Mouse (Mus musculus) ES-Bruce4 (cell line): ENCODE measurements around the gene Gm20532. TPM values are rescaled to one million over a fixed set of nuclear protein-coding genes. Genes with fewer than 3 reads are reported as not detected.

ENCODE experiments used
- H3K27ac ChIP-seq: 2 replicates; pipeline ENCODE4 v1.5.1; 2012; ENCODE audit warnings: low read length, inconsistent platforms; ENCODE audit not compliant: insufficient read depth
- H3K27me3 ChIP-seq: 2 replicates; pipeline ENCODE4 v1.6.1; 2012; ENCODE audit warnings: mild to moderate bottlenecking, low read length, inconsistent platforms; ENCODE audit not compliant: control insufficient read depth, poor library complexity, insufficient read depth, severe bottlenecking
- H3K36me3 ChIP-seq: 2 replicates; pipeline ENCODE4 v1.6.1; 2012; ENCODE audit warnings: inconsistent platforms, mild to moderate bottlenecking, low read length, moderate library complexity; ENCODE audit not compliant: control insufficient read depth, poor library complexity, insufficient read depth, severe bottlenecking
- H3K4me1 ChIP-seq: one replicate; pipeline ENCODE4 v1.8.1; 2011; ENCODE audit warnings: low read length; ENCODE audit not compliant: control insufficient read depth, insufficient read depth
- H3K4me3 ChIP-seq: 2 replicates; pipeline ENCODE4 v1.5.1; 2011; ENCODE audit warnings: low read depth, mild to moderate bottlenecking, low read length
- H3K9ac ChIP-seq: 2 replicates; pipeline ENCODE4 v1.6.1; 2012; ENCODE audit warnings: low read depth, mild to moderate bottlenecking, inconsistent platforms; ENCODE audit not compliant: poor library complexity, severe bottlenecking
- H3K9me3 ChIP-seq: replicated peaks from 2 replicates; pipeline ENCODE4 v1.6.1; 2012; ENCODE audit warnings: mild to moderate bottlenecking, low read length, inconsistent platforms; ENCODE audit not compliant: control insufficient read depth, poor library complexity, insufficient read depth, severe bottlenecking
- CTCF ChIP-seq: IDR thresholded peaks from one replicate; pipeline ENCODE4 v1.8.1; 2011; ENCODE audit warnings: low read depth, low read length
- EP300 ChIP-seq: IDR thresholded peaks from 2 replicates; pipeline ENCODE4 v1.6.1; 2011; ENCODE audit warnings: low read depth, low read length; ENCODE audit not compliant: insufficient read depth
- POLR2A ChIP-seq: IDR thresholded peaks from one replicate; pipeline ENCODE4 v1.8.1; 2011; ENCODE audit warnings: low read length; ENCODE audit not compliant: insufficient read depth
- polyA plus RNA-seq: library from polyadenylated mRNA; stranded (reverse); fragments of >200 nt; gene quantifications from 2 replicates; pipeline ENCODE4 v1.2.4, GENCODE M21; 2011; ENCODE audit warnings: low read depth; ENCODE audit not compliant: missing spikeins, insufficient read depth, insufficient read length

Gm20532 gene
- polyA plus RNA-seq, 1 experiment: not detected

- no peaks in the 10 kb centered on the region for H3K9me3 ChIP-seq
- peaks cover 32% of the 10 kb centered on the region for H3K36me3 ChIP-seq
- no peak for TF ChIP-seq POLR2A
- peak overlapping the region; percentile 100 for H3K9ac ChIP-seq
- H3K27me3 ChIP-seq: no peaks in the 10 kb centered on the region
- H3K4me1 ChIP-seq: peaks cover 4% of the 10 kb centered on the region
- no peak overlapping the region for H3K4me3 ChIP-seq
- peak overlapping the region; percentile 69; the same call in 1 of the 2 replicates for H3K27ac ChIP-seq
Observed at GRCm38 (mm10) chr2:26641006-26641647, 54.7 kb downstream of the Gm20532 start.

GRCm38 (mm10) chr2:26643942-26644341 lies 57.5 kb downstream of the Gm20532 start:
- peaks cover 5% of the 10 kb centered on the region for H3K36me3 ChIP-seq
- no peaks in the 10 kb centered on the region for H3K9me3 ChIP-seq
- peaks cover 4% of the 10 kb centered on the region for H3K4me1 ChIP-seq
- H3K4me3 ChIP-seq: no peak overlapping the region
- no peak overlapping the region for H3K9ac ChIP-seq
- TF ChIP-seq EP300: no peak
- TF ChIP-seq CTCF: peak; percentile 32
- H3K27me3 ChIP-seq: no peaks in the 10 kb centered on the region
- no peak overlapping the region for H3K27ac ChIP-seq

DNA sequence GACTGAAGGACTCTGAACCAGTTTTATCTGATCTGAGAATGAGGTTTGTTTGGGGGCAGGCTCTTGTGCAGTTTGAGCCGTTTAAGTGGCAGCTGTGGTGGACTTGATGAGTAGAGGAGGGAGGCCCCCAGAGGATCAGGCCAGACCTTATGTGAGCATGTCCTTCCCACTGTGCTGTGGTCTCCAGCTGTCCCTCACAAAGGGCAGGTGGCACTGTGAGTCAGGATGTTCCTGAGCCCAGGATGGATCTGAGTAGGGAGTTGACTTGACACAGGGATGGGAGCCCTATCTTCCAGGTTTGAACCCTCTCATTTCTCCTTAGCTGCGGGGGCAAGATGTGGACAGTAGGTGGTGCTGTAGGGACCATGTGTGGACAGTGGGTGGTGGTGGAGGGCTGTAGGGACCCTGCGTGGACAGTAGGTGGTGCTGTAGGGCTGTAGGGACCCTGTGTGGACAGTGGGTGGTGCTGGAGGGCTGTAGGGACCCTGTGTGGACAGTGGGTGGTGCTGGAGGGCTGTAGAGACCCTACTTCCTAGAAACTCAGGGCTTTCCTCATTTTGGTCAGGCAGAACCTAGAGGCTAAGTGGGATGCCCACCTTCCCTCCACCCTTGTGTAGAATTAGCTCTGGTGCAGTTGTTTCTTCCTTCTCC lies 60.3 kb downstream of the Gm20532 start:
- Histone ChIP-seq H3K27ac (no peak overlapping the region), H3K36me3 (no peaks in the 10 kb centered on the region), H3K27me3 (no peaks in the 10 kb centered on the region), H3K4me1 (peaks cover 4% of the 10 kb centered on the region), H3K4me3 (no peak overlapping the region), H3K9ac (no peak overlapping the region), H3K9me3 (no peaks in the 10 kb centered on the region)
- TF ChIP-seq EP300: peak; percentile 31; the same call in 1 of the 2 replicates
- peak; percentile 100 for TF ChIP-seq CTCF
- no peak for TF ChIP-seq POLR2A

- Histone ChIP-seq H3K4me1 (no peaks in the 10 kb centered on the region), H3K9ac (no peak overlapping the region), H3K36me3 (no peaks in the 10 kb centered on the region), H3K9me3 (peaks cover 2% of the 10 kb centered on the region; the same call in 1 of the 2 replicates), H3K27ac (no peak overlapping the region), H3K27me3 (no peaks in the 10 kb centered on the region), H3K4me3 (no peak overlapping the region)
- TF ChIP-seq POLR2A: no peak
Observed at GRCm38 (mm10) chr2:26654687-26655086, 68.2 kb downstream of the Gm20532 start.

GRCm38 (mm10) chr2:26657426-26657825 lies 71.0 kb downstream of the Gm20532 start:
- Histone ChIP-seq H3K4me1 (no peaks in the 10 kb centered on the region), H3K9me3 (0 out of 2 replicates have a peak, but pooled peaks cover 2% of the 10 kb centered on the region), H3K4me3 (no peak overlapping the region), H3K36me3 (no peaks in the 10 kb centered on the region), H3K27ac (no peak overlapping the region), H3K9ac (no peak overlapping the region), H3K27me3 (no peaks in the 10 kb centered on the region)
- TF ChIP-seq POLR2A: no peak
- no peak for TF ChIP-seq CTCF
- no peak for TF ChIP-seq EP300

GRCm38 (mm10) chr2:26661143-26661752 lies 74.8 kb downstream of the Gm20532 start:
- Histone ChIP-seq H3K9ac (0 out of 2 replicates have a peak overlapping the region, but pooled peaks have one; percentile 0), H3K9me3 (peaks cover 13% of the 10 kb centered on the region), H3K4me1 (no peaks in the 10 kb centered on the region), H3K36me3 (no peaks in the 10 kb centered on the region), H3K27me3 (no peaks in the 10 kb centered on the region), H3K27ac (no peak overlapping the region), H3K4me3 (no peak overlapping the region)
- TF ChIP-seq POLR2A (no peak), CTCF (peak; percentile 21)
